Mouse (Mus musculus) lung, postnatal 0 days (tissue): Measurements from ENCODE around the gene Vmn1r60. TPM values are rescaled to one million over a fixed set of nuclear protein-coding genes. Genes with fewer than 3 reads are reported as not detected.
"Not testable (repeated sequence)": the region's sequence is repeated elsewhere in the genome, so short reads cannot be mapped to it uniquely, and the experiment has no call there.

Source experiments
- ATAC-seq: fragments of 200-750 bp; cut with Nextera tagmentation; 2 replicates; pipeline ENCODE4 v1.8.0; 2017; ENCODE audit warnings: moderate library complexity
- DNase-seq: peaks from one replicate; pipeline ENCODE4 v3.0.0-alpha.2; 2016; ENCODE audit warnings: low spot score
- H3K27ac ChIP-seq: fragments of 300-500 bp; sonication (generic); 2 replicates; pipeline ENCODE4 v1.5.1; 2014; ENCODE audit warnings: antibody characterized with exemption, mild to moderate bottlenecking, low read length, mixed read lengths
- H3K27me3 ChIP-seq: fragments of 300-500 bp; sonication (generic); replicated peaks from 2 replicates; pipeline ENCODE4 v1.6.1; 2014; ENCODE audit warnings: low read length, mixed read lengths; ENCODE audit not compliant: insufficient read depth
- H3K36me3 ChIP-seq: fragments of 300-500 bp; sonication (generic); 2 replicates; pipeline ENCODE4 v1.6.1; 2014; ENCODE audit warnings: low read length, mixed read lengths; ENCODE audit not compliant: insufficient read depth
- H3K4me1 ChIP-seq: fragments of 300-500 bp; sonication (generic); 2 replicates; pipeline ENCODE4 v1.6.1; 2014; ENCODE audit warnings: antibody characterized with exemption, low read depth, low read length, mixed read lengths; ENCODE audit not compliant: insufficient read depth
- H3K4me2 ChIP-seq: fragments of 300-500 bp; sonication (generic); replicated peaks from 2 replicates; pipeline ENCODE4 v1.6.1; 2014; ENCODE audit warnings: low read depth, mild to moderate bottlenecking, low read length, moderate library complexity, mixed read lengths
- H3K4me3 ChIP-seq: fragments of 300-500 bp; sonication (generic); 2 replicates; pipeline ENCODE4 v1.5.1; 2014; ENCODE audit warnings: low read depth, low read length
- H3K9ac ChIP-seq: fragments of 300-500 bp; sonication (generic); replicated peaks from 2 replicates; pipeline ENCODE4 v1.6.1; 2014; ENCODE audit warnings: low read depth, mild to moderate bottlenecking
- H3K9me3 ChIP-seq: fragments of 300-500 bp; sonication (generic); 2 replicates; pipeline ENCODE4 v1.6.1; 2016; ENCODE audit warnings: low read length, mixed read lengths
- WGBS: fragments of 180-500 bp; shearing (Covaris S2); extraction: QIAGEN DNeasy Blood & Tissue Kit; methylation state at CpG from one replicate; pipeline ENCODE4 v1.1.7; 2014; 5-methylcytosine and 5-hydroxymethylcytosine counted together
- polyA plus RNA-seq: library from polyadenylated mRNA; unstranded; fragments of >200 nt; fragmentation: Nextera tagmentation; extraction: Ambion mirVana; gene quantifications from 2 replicates; pipeline ENCODE4 v1.2.1, GENCODE M21; 2015

Vmn1r60 gene
- polyA plus RNA-seq = not detected in 2 replicates

- not testable (repeated sequence) for H3K9ac ChIP-seq, H3K9me3 ChIP-seq, H3K4me1 ChIP-seq, DNase-seq, H3K4me3 ChIP-seq, ATAC-seq, H3K27me3 ChIP-seq, H3K36me3 ChIP-seq, H3K27ac ChIP-seq, H3K4me2 ChIP-seq
- WGBS = 71% methylated on average over 1 of the region's 1 CpGs
These were observed at the start of gene Vmn1r60 for GRCm38 (mm10) chr7:5547217-5547616. Vmn1r60 (minus strand) TSS chr7:5547317.

GRCm38 (mm10) chr7:5540770-5541436, 6.2 kb downstream of the Vmn1r60 start:
- 46% methylated on average over 3 of the region's 3 CpGs for WGBS
- not testable (repeated sequence) for H3K27ac ChIP-seq, DNase-seq

DNA sequence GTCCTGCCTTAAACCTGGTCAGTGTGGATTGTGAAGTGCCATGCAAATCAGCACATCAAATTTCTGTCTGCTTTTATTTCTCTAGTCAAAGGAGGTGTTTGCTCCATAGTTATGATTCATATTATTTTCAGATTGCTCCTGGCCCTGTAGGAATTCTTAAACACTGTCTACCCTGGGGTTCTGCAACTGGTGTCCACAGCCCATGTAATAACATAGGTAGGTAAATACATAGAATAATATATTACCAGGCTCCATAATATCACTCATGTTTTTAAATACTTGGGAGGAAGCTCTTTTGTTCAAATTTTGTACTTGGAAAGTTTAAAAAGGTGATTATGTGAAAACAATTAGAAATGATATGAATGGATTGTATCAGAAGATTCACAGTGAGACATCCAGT, 53.3 kb downstream of the Vmn1r60 start, which contains the start of gene Vmn2r28:
Vmn2r28 (minus strand) TSS at position 101 of the 400 bp plus-strand sequence.
- H3K27ac ChIP-seq, H3K4me1 ChIP-seq, H3K4me2 ChIP-seq, DNase-seq, H3K27me3 ChIP-seq, H3K36me3 ChIP-seq, ATAC-seq, H3K9me3 ChIP-seq, H3K4me3 ChIP-seq, H3K9ac ChIP-seq: not testable (repeated sequence)

More at GRCm38 (mm10) chr7:5540770-5541436, 6.2 kb downstream of the Vmn1r60 start:
- not testable (repeated sequence) for H3K4me1 ChIP-seq, H3K4me3 ChIP-seq, ATAC-seq, H3K4me2 ChIP-seq, H3K9me3 ChIP-seq, H3K36me3 ChIP-seq, H3K9ac ChIP-seq, H3K27me3 ChIP-seq

Other genes with a start within 250 kb of the Vmn1r60 start
- gene Gm5065, start 196.8 kb downstream of the Vmn1r60 start, polyA plus RNA-seq = not detected in 2 replicates
- not detected in 2 replicates for gene Nlrp2, start 196.3 kb downstream of the Vmn1r60 start, polyA plus RNA-seq
- not detected in 2 replicates for gene Vmn1r58, start 133.9 kb downstream of the Vmn1r60 start, polyA plus RNA-seq
- gene Vmn1r59, start 90.5 kb downstream of the Vmn1r60 start, polyA plus RNA-seq = not detected in 2 replicates
- gene Vmn2r28, start 53.4 kb downstream of the Vmn1r60 start, polyA plus RNA-seq = not detected in 2 replicates
- not detected in 2 replicates for gene Vmn1r61, start 66.0 kb upstream of the Vmn1r60 start, polyA plus RNA-seq
- gene Vmn1r62, start 126.3 kb upstream of the Vmn1r60 start, polyA plus RNA-seq = not detected in 2 replicates